Mouse (Mus musculus) limb, embryonic 14.5 days (tissue): ENCODE results near the gene 1600014C10Rik. TPM values are rescaled to one million over a fixed set of nuclear protein-coding genes. Genes with fewer than 3 reads are reported as not detected.

Experiments used
- ATAC-seq: fragments of 200-750 bp; cut with Nextera tagmentation; 2 replicates; pipeline ENCODE4 v1.8.0; 2017; ENCODE audit warnings: low read depth, moderate number of reproducible peaks, moderate TSS enrichment; ENCODE audit not compliant: low FRiP score
- DNase-seq: peaks from one replicate; pipeline ENCODE4 v3.0.0-alpha.2; 2015; ENCODE audit warnings: low spot score
- H3K27ac ChIP-seq: fragments of 300-500 bp; sonication (generic); replicated peaks from 2 replicates; pipeline ENCODE4 v1.5.1; 2014; ENCODE audit warnings: low read depth, mild to moderate bottlenecking, low read length, moderate library complexity, mixed read lengths
- H3K27me3 ChIP-seq: fragments of 300-500 bp; sonication (generic); 2 replicates; pipeline ENCODE4 v1.6.1; 2014; ENCODE audit warnings: low read length, mixed read lengths; ENCODE audit not compliant: control insufficient read depth, insufficient read depth
- H3K36me3 ChIP-seq: fragments of 300-500 bp; sonication (generic); 2 replicates; pipeline ENCODE4 v1.6.1; 2014; ENCODE audit warnings: mild to moderate bottlenecking, low read length, moderate library complexity, mixed read lengths; ENCODE audit not compliant: control insufficient read depth, insufficient read depth
- H3K4me1 ChIP-seq: fragments of 300-500 bp; sonication (generic); 2 replicates; pipeline ENCODE4 v1.6.1; 2014; ENCODE audit warnings: antibody characterized with exemption, low read length, mixed read lengths; ENCODE audit not compliant: control insufficient read depth, insufficient read depth
- H3K4me2 ChIP-seq: fragments of 300-500 bp; sonication (generic); replicated peaks from 2 replicates; pipeline ENCODE4 v1.6.1; 2014; ENCODE audit warnings: low read depth, mild to moderate bottlenecking, low read length, moderate library complexity; ENCODE audit not compliant: severe bottlenecking
- H3K4me3 ChIP-seq: fragments of 300-500 bp; sonication (generic); replicated peaks from 2 replicates; pipeline ENCODE4 v1.5.1; 2014; ENCODE audit warnings: low read length
- H3K9ac ChIP-seq: fragments of 300-500 bp; sonication (generic); 2 replicates; pipeline ENCODE4 v1.6.1; 2014; ENCODE audit warnings: mild to moderate bottlenecking, low read depth, low read length, moderate library complexity; ENCODE audit not compliant: severe bottlenecking
- H3K9me3 ChIP-seq: fragments of 300-500 bp; sonication (generic); 2 replicates; pipeline ENCODE4 v1.6.1; 2016; ENCODE audit warnings: low read length; ENCODE audit not compliant: control insufficient read depth
- POLR2A ChIP-seq: fragments of 200-500 bp; IDR thresholded peaks from 2 replicates; pipeline ENCODE4 v1.8.0; 2012; ENCODE audit warnings: inconsistent platforms, mild to moderate bottlenecking, moderate library complexity, borderline replicate concordance; ENCODE audit not compliant: insufficient read depth, insufficient read length; ENCODE audit errors: extremely low read depth
- WGBS: fragments of 180-500 bp; shearing (Covaris S2); extraction: QIAGEN DNeasy Blood & Tissue Kit; methylation state at CpG from one replicate; pipeline ENCODE4 v1.1.7; 2014; 5-methylcytosine and 5-hydroxymethylcytosine counted together
- polyA plus RNA-seq, 2 experiments: library from polyadenylated mRNA; depleted of rRNA in 1 of 2; stranded (reverse) in 1 of 2; unstranded in 1 of 2; fragments of >200 nt; fragmentation: Nextera tagmentation in 1 of 2; extraction: Ambion mirVana in 1 of 2; gene quantifications; 2 replicates each; pipeline versions ENCODE4 v1.2.1 to v1.2.3; 2012 to 2014

The 1600014C10Rik gene
- polyA plus RNA-seq, 2 experiments: 11.4 to 15.8 TPM

- H3K9ac ChIP-seq: peak overlapping the region; percentile 65; the same call in 1 of the 2 replicates
- peak overlapping the region; percentile 53 for H3K4me3 ChIP-seq
- H3K27ac ChIP-seq: no peak overlapping the region
- DNase-seq (no peak), ATAC-seq (no peak)
- H3K27me3 ChIP-seq: no peaks in the 10 kb centered on the region
- peak overlapping the region; percentile 92 for H3K4me2 ChIP-seq
- H3K9me3 ChIP-seq: no peaks in the 10 kb centered on the region
- no peaks in the 10 kb centered on the region; the same call in 1 of the 2 replicates for H3K36me3 ChIP-seq
- H3K4me1 ChIP-seq: peaks cover 11% of the 10 kb centered on the region
- no peak for TF ChIP-seq POLR2A
- 71% methylated on average over 1 of the region's 1 CpGs for WGBS
Measured at GRCm38 (mm10) chr7:38184418-38184745, 1.4 kb downstream of the 1600014C10Rik start.

- ATAC-seq: no peak
- no peak overlapping the region for H3K27ac ChIP-seq
- peaks cover 11% of the 10 kb centered on the region for H3K4me1 ChIP-seq
- no peaks in the 10 kb centered on the region for H3K27me3 ChIP-seq
- H3K4me2 ChIP-seq: no peak overlapping the region
- 80% methylated on average over 6 of the region's 6 CpGs for WGBS
- no peak overlapping the region for H3K4me3 ChIP-seq
- no peaks in the 10 kb centered on the region for H3K9me3 ChIP-seq
- no peak overlapping the region for H3K9ac ChIP-seq
- DNase-seq: no peak
- no peak for TF ChIP-seq POLR2A
- H3K36me3 ChIP-seq: peaks cover 2% of the 10 kb centered on the region
Measured at GRCm38 (mm10) chr7:38184786-38185185, 1.8 kb downstream of the 1600014C10Rik start.

- Histone ChIP-seq H3K9me3 (no peaks in the 10 kb centered on the region), H3K36me3 (peaks cover 9% of the 10 kb centered on the region), H3K4me3 (no peak overlapping the region), H3K27me3 (no peaks in the 10 kb centered on the region), H3K9ac (no peak overlapping the region), H3K4me2 (no peak overlapping the region), H3K4me1 (peaks cover 11% of the 10 kb centered on the region), H3K27ac (no peak overlapping the region)
- TF ChIP-seq POLR2A: no peak
- ATAC-seq (no peak), DNase-seq (no peak)
- 82% methylated on average over 4 of the region's 4 CpGs for WGBS
Measured at GRCm38 (mm10) chr7:38186861-38187260, 3.8 kb downstream of the 1600014C10Rik start.

GRCm38 (mm10) chr7:38187796-38188195, 4.8 kb downstream of the 1600014C10Rik start:
- Histone ChIP-seq H3K4me3 (no peak overlapping the region), H3K27me3 (no peaks in the 10 kb centered on the region), H3K9me3 (no peaks in the 10 kb centered on the region), H3K4me1 (peaks cover 10% of the 10 kb centered on the region), H3K4me2 (no peak overlapping the region), H3K9ac (no peak overlapping the region), H3K36me3 (peaks cover 9% of the 10 kb centered on the region), H3K27ac (no peak overlapping the region)
- DNase-seq: no peak
- no peak for TF ChIP-seq POLR2A
- ATAC-seq: no peak
- 66% methylated on average over 4 of the region's 4 CpGs for WGBS

GRCm38 (mm10) chr7:38188281-38189075, 5.5 kb downstream of the 1600014C10Rik start:
- Histone ChIP-seq H3K9me3 (no peaks in the 10 kb centered on the region), H3K4me1 (peaks cover 6% of the 10 kb centered on the region), H3K27ac (no peak overlapping the region), H3K27me3 (no peaks in the 10 kb centered on the region), H3K4me3 (no peak overlapping the region), H3K4me2 (no peak overlapping the region), H3K36me3 (peaks cover 9% of the 10 kb centered on the region), H3K9ac (no peak overlapping the region)
- no peak for DNase-seq
- WGBS: 88% methylated on average over 8 of the region's 8 CpGs
- TF ChIP-seq POLR2A: no peak
- ATAC-seq: no peak
